ENCODE assay signal across 10 mouse cellular contexts in the genomic region with DNA sequence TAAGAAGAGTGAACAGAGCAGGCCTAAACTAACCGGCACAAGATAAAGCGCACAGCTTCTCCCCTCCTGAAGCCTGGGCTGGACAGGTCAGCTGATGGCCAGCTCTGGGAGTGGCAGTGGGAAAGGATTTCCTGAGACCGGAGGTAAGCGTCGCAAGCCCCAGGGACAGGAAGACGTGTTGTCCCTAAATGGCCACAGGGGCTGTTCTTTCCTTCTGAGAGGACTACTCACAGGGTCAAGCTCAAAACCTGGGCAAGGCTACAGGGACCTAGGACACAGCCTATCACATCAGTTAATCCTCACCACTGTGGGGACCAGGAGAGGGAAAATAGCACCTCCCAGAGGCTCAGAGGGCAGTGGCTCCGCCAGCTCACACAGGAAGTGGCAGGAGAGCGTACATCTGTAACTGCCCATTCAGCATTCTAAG. TPM values are rescaled to one million over a fixed set of nuclear protein-coding genes. Genes with fewer than 3 reads are reported as not detected.
DNase-seq lines count a peak whose midpoint lies in the region; ATAC-seq and TF ChIP-seq lines count a peak whose summit lies in the region.
"Had no signal": no experiment of that assay in that cellular context is flagged by ENCODE, and none has a peak within 500 bp of the region (broad histone marks: within the 10 kb centered on the region; RNA-seq: fewer than 3 reads in every experiment).

No protein-coding gene starts in this region.

- DNase-seq in cerebellum, postnatal 14 days, result peak; percentile 24 to 30
- no peak for DNase-seq in cerebellum, postnatal 4 days (ENCODE audit: low spot score in 2 of 2)
- no peak for DNase-seq in heart, postnatal 0 days (ENCODE audit: low spot score)
- peak; percentile 66 to 79 for DNase-seq in kidney, postnatal 36 days
- no peak for DNase-seq in thymus, postnatal 10 days (ENCODE audit: low spot score in 2 of 2)
- DNase-seq in urinary bladder, postnatal 25 days (ENCODE audit: low spot score), result no peak

- TF ChIP-seq EP300 in heart, postnatal 0 days (IDR thresholded peaks at IDR 0.05; ENCODE audit: low read depth), result 0 out of 2 replicates have a peak, but pooled peaks have one; percentile 45

- 0 out of 2 replicates have a peak, but pooled peaks have one; percentile 2 for ATAC-seq in heart, postnatal 0 days (ENCODE audit: insufficient read depth, low read depth)
- ATAC-seq in stomach, embryonic 15.5 days (ENCODE audit: insufficient read depth, low FRiP score, low read depth), result no peak

- peak overlapping the region; percentile 47 for H3K4me2 ChIP-seq in heart, postnatal 0 days (ENCODE audit: low read depth, low read length)
- 0 out of 2 replicates have a peak overlapping the region, but pooled peaks have one; percentile 1 for H3K4me2 ChIP-seq in stomach, embryonic 15.5 days

- H3K27me3 ChIP-seq in heart, postnatal 0 days (ENCODE audit: control insufficient read depth, insufficient read depth, low read length), result no peaks in the 10 kb centered on the region
- no peaks in the 10 kb centered on the region for H3K27me3 ChIP-seq in stomach, embryonic 15.5 days (replicated peaks)

- H3K9me3 ChIP-seq in heart, postnatal 0 days (replicated peaks; ENCODE audit: control insufficient read depth, low read length), result no peaks in the 10 kb centered on the region
- no peaks in the 10 kb centered on the region for H3K9me3 ChIP-seq in stomach, embryonic 15.5 days

- 42% methylated on average over 8 of the region's 8 CpGs for WGBS in heart, postnatal 0 days
- 53% methylated on average over 8 of the region's 8 CpGs for WGBS in stomach, embryonic 15.5 days

- 0 out of 2 replicates have a peak, but pooled peaks have one; percentile 3 for TF ChIP-seq CTCF in cortical plate, adult 2 months (IDR thresholded peaks at IDR 0.05; ENCODE audit: extremely low read depth, insufficient read depth, low read length)
- TF ChIP-seq CTCF in heart, postnatal 0 days (IDR thresholded peaks at IDR 0.05; ENCODE audit: low read depth), result peak; percentile 34

- H3K9ac ChIP-seq in heart, postnatal 0 days (replicated peaks; ENCODE audit: low read depth, low read length), result peak overlapping the region; percentile 45
- no peak overlapping the region for H3K9ac ChIP-seq in stomach, embryonic 15.5 days

- no peaks in the 10 kb centered on the region for H3K36me3 ChIP-seq in heart, postnatal 0 days (replicated peaks; ENCODE audit: control insufficient read depth, insufficient read depth, low read length)
- no peaks in the 10 kb centered on the region for H3K36me3 ChIP-seq in stomach, embryonic 15.5 days

- peak overlapping the region; percentile 53 for H3K27ac ChIP-seq in cortical plate, adult 2 months (ENCODE audit: insufficient read depth, low read length)
- H3K27ac ChIP-seq in heart, postnatal 0 days (ENCODE audit: low read depth), result peak overlapping the region; percentile 96
- H3K27ac ChIP-seq in stomach, embryonic 15.5 days, result peak overlapping the region; percentile 55
- H3K27ac ChIP-seq: macrophage had no signal

- no peak for TF ChIP-seq POLR2A in cortical plate, adult 2 months (IDR thresholded peaks at IDR 0.05; ENCODE audit: extremely low read depth, insufficient read depth, low read length)

- H3K4me1 ChIP-seq in cortical plate, adult 2 months (ENCODE audit: control insufficient read depth, insufficient read depth, low read length), result peaks cover 32% of the 10 kb centered on the region
- H3K4me1 ChIP-seq in heart, postnatal 0 days (ENCODE audit: control insufficient read depth, insufficient read depth), result peaks cover 70% of the 10 kb centered on the region
- H3K4me1 ChIP-seq in stomach, embryonic 15.5 days, result peaks cover 80% of the 10 kb centered on the region

- no peak overlapping the region for H3K4me3 ChIP-seq in cortical plate, adult 2 months (ENCODE audit: insufficient read depth, low read length)
- H3K4me3 ChIP-seq in heart, postnatal 0 days (ENCODE audit: low read depth, low read length), result no peak overlapping the region
- H3K4me3 ChIP-seq in stomach, embryonic 15.5 days (replicated peaks), result no peak overlapping the region

RNA-seq across cellular contexts. Expression of a gene that starts 8.3 kb away (rescaled TPM):
- polyA plus RNA-seq in cortical plate, adult 2 months (2012; rRNA removed), result 52.3 and 56.5 TPM in 2 replicates
- total RNA-seq in heart, postnatal 0 days (2014; rRNA removed; ENCODE audit: low replicate concordance), result 53.2 and 81.5 TPM in 2 replicates
- 25.6 and 27.9 TPM in 2 replicates for polyA plus RNA-seq in heart, postnatal 0 days (2015; fragmentation: Nextera tagmentation; extraction: Ambion mirVana)
- polyA plus RNA-seq in stomach, embryonic 15.5 days (2015; fragmentation: Nextera tagmentation; extraction: Ambion mirVana), result 38.7 and 39.7 TPM in 2 replicates

RNA-seq across cellular contexts. Expression of a gene that starts 44.5 kb away (rescaled TPM):
- 0.25 TPM in 1 of 2 replicates, not detected in the other for polyA plus RNA-seq in cortical plate, adult 2 months (2012; rRNA removed)
- 0.62 and 3.4 TPM in 2 replicates for total RNA-seq in heart, postnatal 0 days (2014; rRNA removed; ENCODE audit: low replicate concordance)
- polyA plus RNA-seq in heart, postnatal 0 days (2015; fragmentation: Nextera tagmentation; extraction: Ambion mirVana), result not detected in 2 replicates
- polyA plus RNA-seq in stomach, embryonic 15.5 days (2015; fragmentation: Nextera tagmentation; extraction: Ambion mirVana), result 3,283 and 4,119 TPM in 2 replicates
- total RNA-seq: CH12.LX had no signal
- polyA plus RNA-seq: macrophage had no signal

Comparison
In these comparisons a context has a peak if more than half of its experiments do, and no peak if none do; other contexts are left out.
1. DNase-seq: peak in cerebellum, postnatal 14 days (2 of 2) and kidney, postnatal 36 days (2 of 2); none in cerebellum, postnatal 4 days (0 of 2), heart, postnatal 0 days (single experiment), thymus, postnatal 10 days (0 of 2) and urinary bladder, postnatal 25 days (single experiment).
2. RNA of a gene that starts 44.5 kb away (polyA plus RNA-seq): 3,283 to 4,119 TPM in stomach, embryonic 15.5 days; 0.25 TPM in cortical plate, adult 2 months and not detected in heart, postnatal 0 days; every median in the first group is over 1,000 times any median in the second.
3. Peak in every context shown above with its lines, with median percentiles within 50 percentile points of each other: H3K27ac ChIP-seq.